29 mouse cellular contexts compared by ENCODE assay signal in the genomic region with DNA sequence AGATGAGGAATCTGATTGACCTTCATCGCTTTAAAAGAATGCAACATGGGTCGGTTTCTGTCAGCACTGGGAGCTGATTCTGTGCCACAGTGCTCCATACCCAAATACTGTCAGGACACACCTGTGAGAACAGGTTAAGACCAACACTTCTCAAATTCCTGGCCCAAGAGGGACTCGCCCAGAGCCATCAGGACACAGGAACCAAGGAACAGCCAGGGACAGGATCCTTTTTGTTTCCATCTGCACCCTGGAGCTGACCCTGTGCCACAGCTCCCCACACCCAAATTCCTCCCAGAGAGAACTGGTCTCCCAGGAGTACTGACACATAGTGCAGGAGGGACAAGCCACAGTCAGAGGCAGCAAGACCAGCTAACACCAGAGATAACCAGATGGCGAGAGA. TPM values are rescaled to one million over a fixed set of nuclear protein-coding genes. Genes with fewer than 3 reads are reported as not detected.
DNase-seq lines count a peak whose midpoint lies in the region; ATAC-seq and TF ChIP-seq lines count a peak whose summit lies in the region.
"Had no signal": no experiment of that assay in that cellular context is flagged by ENCODE, and none has a peak within 500 bp of the region (broad histone marks: within the 10 kb centered on the region; RNA-seq: fewer than 3 reads in every experiment).

No protein-coding gene starts in this region.

- no peak overlapping the region for H3K9ac ChIP-seq in forebrain, embryonic 11.5 days (ENCODE audit: low read length)
- no peak overlapping the region for H3K9ac ChIP-seq in forebrain, embryonic 16.5 days (replicated peaks; ENCODE audit: low read depth, low read length)
- no peak overlapping the region for H3K9ac ChIP-seq in ES-Bruce4 (ENCODE audit: low read depth, poor library complexity, severe bottlenecking)
- H3K9ac ChIP-seq: embryonic facial prominence, embryonic 13.5 days; embryonic facial prominence, embryonic 15.5 days; forebrain, embryonic 13.5 days; forebrain, embryonic 15.5 days had no signal

- no peaks in the 10 kb centered on the region for H3K9me3 ChIP-seq in forebrain, embryonic 11.5 days (ENCODE audit: control insufficient read depth, low read length)
- H3K9me3 ChIP-seq in forebrain, embryonic 16.5 days (ENCODE audit: control insufficient read depth, low read length) = no peaks in the 10 kb centered on the region
- H3K9me3 ChIP-seq in heart, embryonic 10.5 days = no peaks in the 10 kb centered on the region
- H3K9me3 ChIP-seq in ES-Bruce4 (replicated peaks; ENCODE audit: control insufficient read depth, insufficient read depth, low read length, poor library complexity, severe bottlenecking) = no peaks in the 10 kb centered on the region
- H3K9me3 ChIP-seq: forebrain, embryonic 13.5 days; G1E had no signal

- no peak for TF ChIP-seq POLR2A in ES-Bruce4 (IDR thresholded peaks at IDR 0.05; ENCODE audit: insufficient read depth, low read length)

- DNase-seq in forebrain, embryonic 11.5 days (ENCODE audit: low spot score) = peak; percentile 30
- DNase-seq in heart, embryonic 10.5 days (ENCODE audit: low spot score) = peak; percentile 66
- DNase-seq in heart, postnatal 14 days = no peak
- peak; percentile 85 for DNase-seq in R1 (ENCODE audit: low read depth, low spot score)
- DNase-seq in cerebellum, adult 18-20 months = no peak
- DNase-seq in urinary bladder, postnatal 25 days (ENCODE audit: low spot score) = no peak
- DNase-seq: adrenal gland, adult 8-10 months; adrenal gland, postnatal 14 days; adrenal gland, postnatal 36 days; B cell, adult 2 months; cerebellum, adult 11-12 months; cerebellum, adult 8-10 months; cerebellum, adult 9-11 months; cerebellum, postnatal 14 days; cerebellum, postnatal 36 days; embryo, embryonic 11 days had no signal

- H3K4me3 ChIP-seq in forebrain, embryonic 11.5 days (ENCODE audit: low read depth, low read length) = no peak overlapping the region
- H3K4me3 ChIP-seq in forebrain, embryonic 16.5 days (replicated peaks; ENCODE audit: low read length) = no peak overlapping the region
- no peak overlapping the region for H3K4me3 ChIP-seq in heart, embryonic 10.5 days
- H3K4me3 ChIP-seq in ES-Bruce4 (ENCODE audit: low read depth, low read length) = no peak overlapping the region
- H3K4me3 ChIP-seq: embryonic facial prominence, embryonic 13.5 days; embryonic facial prominence, embryonic 15.5 days; erythroblast, embryonic 14.5 days; forebrain, embryonic 10.5 days; forebrain, embryonic 13.5 days; forebrain, embryonic 15.5 days had no signal

- no peak for TF ChIP-seq EP300 in ES-Bruce4 (IDR thresholded peaks at IDR 0.05; ENCODE audit: insufficient read depth, low read depth, low read length)

- no peak overlapping the region for H3K4me2 ChIP-seq in forebrain, embryonic 11.5 days (ENCODE audit: low read depth, low read length, severe bottlenecking)
- no peak overlapping the region for H3K4me2 ChIP-seq in forebrain, embryonic 16.5 days (ENCODE audit: low read length)
- H3K4me2 ChIP-seq: embryonic facial prominence, embryonic 13.5 days; embryonic facial prominence, embryonic 15.5 days; forebrain, embryonic 13.5 days; forebrain, embryonic 15.5 days had no signal

- no peak for TF ChIP-seq CTCF in ES-Bruce4 (IDR thresholded peaks at IDR 0.05; ENCODE audit: low read depth, low read length)

- WGBS in forebrain, embryonic 11.5 days = 94% methylated on average over 4 of the region's 4 CpGs
- WGBS in forebrain, embryonic 16.5 days = 91% methylated on average over 4 of the region's 4 CpGs
- WGBS in heart, embryonic 10.5 days = 78% methylated on average over 4 of the region's 4 CpGs

- intact Hi-C loops in heart, postnatal 14 days (cut with DNase I) = no loop called here

- no peaks in the 10 kb centered on the region for H3K27me3 ChIP-seq in forebrain, embryonic 11.5 days (ENCODE audit: control insufficient read depth, insufficient read depth, low read length)
- H3K27me3 ChIP-seq in forebrain, embryonic 16.5 days (replicated peaks; ENCODE audit: control insufficient read depth, insufficient read depth, low read length) = no peaks in the 10 kb centered on the region
- H3K27me3 ChIP-seq in heart, embryonic 10.5 days (ENCODE audit: insufficient read depth, poor library complexity, severe bottlenecking) = no peaks in the 10 kb centered on the region
- H3K27me3 ChIP-seq in ES-Bruce4 (ENCODE audit: control insufficient read depth, insufficient read depth, low read length, poor library complexity, severe bottlenecking) = no peaks in the 10 kb centered on the region
- H3K27me3 ChIP-seq: CH12.LX; embryonic facial prominence, embryonic 13.5 days; embryonic facial prominence, embryonic 15.5 days; forebrain, embryonic 13.5 days; forebrain, embryonic 15.5 days; Patski had no signal

- no peak overlapping the region for H3K27ac ChIP-seq in forebrain, embryonic 11.5 days (ENCODE audit: low read depth, low read length)
- no peak overlapping the region for H3K27ac ChIP-seq in forebrain, embryonic 16.5 days (ENCODE audit: low read length)
- H3K27ac ChIP-seq in heart, embryonic 10.5 days = no peak overlapping the region
- peak overlapping the region; percentile 54; the same call in 1 of the 2 replicates for H3K27ac ChIP-seq in ES-Bruce4 (ENCODE audit: insufficient read depth, low read length)
- H3K27ac ChIP-seq: embryonic facial prominence, embryonic 13.5 days; embryonic facial prominence, embryonic 15.5 days; forebrain, embryonic 10.5 days; forebrain, embryonic 13.5 days; forebrain, embryonic 15.5 days had no signal

- no peaks in the 10 kb centered on the region for H3K4me1 ChIP-seq in forebrain, embryonic 11.5 days (replicated peaks; ENCODE audit: control insufficient read depth, insufficient read depth, low read length)
- H3K4me1 ChIP-seq in forebrain, embryonic 16.5 days (replicated peaks; ENCODE audit: control insufficient read depth, insufficient read depth, low read length) = no peaks in the 10 kb centered on the region
- peaks cover 9% of the 10 kb centered on the region; the same call in 1 of the 2 replicates for H3K4me1 ChIP-seq in heart, embryonic 10.5 days
- peaks cover 5% of the 10 kb centered on the region for H3K4me1 ChIP-seq in ES-Bruce4 (ENCODE audit: control insufficient read depth, insufficient read depth, low read length)
- H3K4me1 ChIP-seq: embryonic facial prominence, embryonic 13.5 days; embryonic facial prominence, embryonic 15.5 days; forebrain, embryonic 10.5 days; forebrain, embryonic 15.5 days had no signal

- ATAC-seq in forebrain, embryonic 11.5 days (replicated peaks; ENCODE audit: low FRiP score) = no peak
- no peak for ATAC-seq in forebrain, embryonic 16.5 days
- ATAC-seq: activated CD4-positive, CD25-positive, alpha-beta regulatory T cell, adult 4 months; CD4-positive, CD25-positive, alpha-beta regulatory T cell, adult 4 months; forebrain, embryonic 13.5 days; forebrain, embryonic 15.5 days; Patski had no signal

- peaks cover 2% of the 10 kb centered on the region; the same call in 1 of the 2 replicates for H3K36me3 ChIP-seq in forebrain, embryonic 11.5 days (ENCODE audit: control insufficient read depth, insufficient read depth, low read length)
- no peaks in the 10 kb centered on the region for H3K36me3 ChIP-seq in forebrain, embryonic 16.5 days (ENCODE audit: control insufficient read depth, insufficient read depth)
- peaks cover 14% of the 10 kb centered on the region; the same call in 1 of the 2 replicates for H3K36me3 ChIP-seq in heart, embryonic 10.5 days
- H3K36me3 ChIP-seq in ES-Bruce4 (ENCODE audit: control insufficient read depth, insufficient read depth, low read length, poor library complexity, severe bottlenecking) = no peaks in the 10 kb centered on the region
- H3K36me3 ChIP-seq: forebrain, embryonic 15.5 days had no signal

RNA-seq across cellular contexts. Expression of a gene that starts 11.0 kb away (rescaled TPM):
- polyA plus RNA-seq in forebrain, embryonic 11.5 days (2014; fragmentation: Nextera tagmentation; extraction: Ambion mirVana) = 33.2 and 34.9 TPM in 2 replicates
- polyA plus RNA-seq in forebrain, embryonic 16.5 days (2015; fragmentation: Nextera tagmentation; extraction: Ambion mirVana) = 35.7 and 39.3 TPM in 2 replicates
- polyA plus RNA-seq in heart, embryonic 10.5 days (2016; fragmentation: Nextera tagmentation; extraction: Ambion mirVana) = 16.8 and 20.3 TPM in 2 replicates
- total RNA-seq in heart, postnatal 14 days (2021) = 10 to 100 TPM; 30.3 to 32.7 TPM
- polyA plus RNA-seq in ES-Bruce4 (2011; ENCODE audit: insufficient read depth, insufficient read length, low read depth, missing spikeins) = 40.2 and 42.3 TPM in 2 replicates

Comparison
In these comparisons a context has a peak if more than half of its experiments do, and no peak if none do; other contexts are left out.
1. DNase-seq: peak in forebrain, embryonic 11.5 days (single experiment), heart, embryonic 10.5 days (single experiment) and R1 (single experiment); none in heart, postnatal 14 days (0 of 2), cerebellum, adult 18-20 months (0 of 2) and urinary bladder, postnatal 25 days (single experiment).